Mouse (Mus musculus): Measurements from ENCODE around the gene Lao1.
"Not testable (repeated sequence)": the region's sequence is repeated elsewhere in the genome, so short reads cannot be mapped to it uniquely, and the experiment has no call there.

- TF ChIP-seq CTCF (IDR thresholded peaks at IDR 0.05; ENCODE audit: borderline replicate concordance, insufficient read depth, low read depth, low read length); POLR2A (IDR thresholded peaks at IDR 0.05; ENCODE audit: borderline replicate concordance, insufficient read depth, low read length): not testable (repeated sequence)
These were observed 30.1 kb upstream of the Lao1 start for GRCm38 (mm10) chr4:118931326-118931725.
